Mouse (Mus musculus) embryonic facial prominence, embryonic 14.5 days (tissue): ENCODE results near the gene Oaf. TPM values are rescaled to one million over a fixed set of nuclear protein-coding genes. Genes with fewer than 3 reads are reported as not detected.
A peak's percentile ranks its signal among the peaks of the same experiment; 100 is the strongest.

Experiments used
- ATAC-seq: fragments of 200-750 bp; cut with Nextera tagmentation; 2 replicates; pipeline ENCODE4 v1.8.0; 2017; ENCODE audit warnings: low read depth, moderate number of reproducible peaks, moderate TSS enrichment
- DNase-seq: peaks from one replicate; pipeline ENCODE4 v3.0.0-alpha.2; 2015; ENCODE audit warnings: low spot score
- H3K27ac ChIP-seq: fragments of 300-500 bp; sonication (generic); replicated peaks from 2 replicates; pipeline ENCODE4 v1.5.1; 2014; ENCODE audit warnings: low read depth, mild to moderate bottlenecking, low read length, moderate library complexity
- H3K27me3 ChIP-seq: fragments of 300-500 bp; sonication (generic); replicated peaks from 2 replicates; pipeline ENCODE4 v1.6.1; 2014; ENCODE audit warnings: low read length; ENCODE audit not compliant: control insufficient read depth, insufficient read depth
- H3K36me3 ChIP-seq: fragments of 300-500 bp; sonication (generic); 2 replicates; pipeline ENCODE4 v1.6.1; 2014; ENCODE audit warnings: low read length, mixed read lengths; ENCODE audit not compliant: control insufficient read depth, insufficient read depth
- H3K4me1 ChIP-seq: fragments of 300-500 bp; sonication (generic); 2 replicates; pipeline ENCODE4 v1.6.1; 2014; ENCODE audit warnings: antibody characterized with exemption, low read length; ENCODE audit not compliant: control insufficient read depth, insufficient read depth
- H3K4me2 ChIP-seq: fragments of 300-500 bp; sonication (generic); 2 replicates; pipeline ENCODE4 v1.6.1; 2014; ENCODE audit warnings: low read depth, mild to moderate bottlenecking, low read length, moderate library complexity, mixed read lengths
- H3K4me3 ChIP-seq: fragments of 300-500 bp; sonication (generic); 2 replicates; pipeline ENCODE4 v1.5.1; 2014; ENCODE audit warnings: low read depth, mild to moderate bottlenecking, low read length
- H3K9ac ChIP-seq: fragments of 300-500 bp; sonication (generic); 2 replicates; pipeline ENCODE4 v1.6.1; 2014; ENCODE audit warnings: low read depth, mild to moderate bottlenecking, low read length, moderate library complexity, mixed read lengths
- H3K9me3 ChIP-seq: fragments of 300-500 bp; sonication (generic); 2 replicates; pipeline ENCODE4 v1.6.1; 2016; ENCODE audit warnings: low read length; ENCODE audit not compliant: control insufficient read depth
- WGBS: fragments of 180-500 bp; shearing (Covaris S2); extraction: QIAGEN DNeasy Blood & Tissue Kit; methylation state at CpG from one replicate; pipeline ENCODE4 v1.1.7; 2014; 5-methylcytosine and 5-hydroxymethylcytosine counted together
- polyA plus RNA-seq: library from polyadenylated mRNA; unstranded; fragments of >200 nt; fragmentation: Nextera tagmentation; extraction: Ambion mirVana; gene quantifications from 2 replicates; pipeline ENCODE4 v1.2.1, GENCODE M21; 2014

Oaf gene
- polyA plus RNA-seq: 118 and 123 TPM in 2 replicates

DNA sequence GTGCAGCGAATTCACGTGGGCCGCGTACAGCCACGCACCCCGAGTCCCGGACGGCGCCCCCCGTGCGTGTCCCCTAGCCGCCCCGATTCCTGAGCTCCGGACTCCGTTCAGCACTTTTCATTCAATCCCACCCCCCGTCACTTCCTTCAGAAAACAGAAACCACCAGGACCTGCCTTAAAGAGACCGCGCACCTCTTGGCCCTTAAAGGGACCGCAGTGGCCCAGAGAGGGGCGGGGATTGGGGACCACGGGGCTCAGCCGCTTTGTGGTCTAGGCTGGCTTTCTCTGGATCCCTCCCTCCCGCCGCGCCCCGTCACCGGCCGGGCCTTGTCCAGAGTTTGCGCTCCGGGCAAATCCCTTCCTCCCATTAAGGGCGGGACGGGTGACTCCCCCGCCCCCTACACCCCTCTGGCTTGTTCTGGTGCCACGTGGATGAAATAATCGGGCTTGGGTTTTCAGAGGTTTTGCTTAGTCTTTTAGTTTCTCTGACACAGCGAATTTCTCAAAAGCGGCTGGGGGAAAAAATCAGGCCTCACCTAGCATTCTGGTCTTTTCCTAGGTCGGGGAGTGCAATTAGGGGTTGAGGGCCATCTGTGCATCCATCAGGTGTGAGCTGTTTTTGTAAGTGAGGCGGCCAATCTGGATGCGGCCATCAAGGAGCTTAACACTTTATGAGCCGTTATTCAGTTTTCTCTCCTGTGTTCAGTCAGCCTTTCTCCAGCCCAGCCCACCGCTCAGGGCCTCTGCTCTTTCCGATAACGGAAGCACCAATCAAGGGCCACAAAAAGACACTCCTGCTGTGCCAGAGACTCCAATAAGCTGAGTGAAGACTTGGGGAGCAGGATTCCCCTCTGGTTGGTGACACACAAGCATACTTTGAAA lies at the start of gene Oaf:
Gene Oaf, minus strand, starts transcription at position 200 of the 882 bp plus-strand sequence.
- Histone ChIP-seq H3K9ac (peak within 1 kb of the TSS; percentile 92), H3K27ac (peak within 1 kb of the TSS; percentile 92), H3K9me3 (no peaks in the 10 kb centered on the region), H3K4me3 (peak within 1 kb of the TSS; percentile 96), H3K36me3 (peaks cover 16% of the 10 kb centered on the region; the same call in 1 of the 2 replicates), H3K4me2 (peak within 1 kb of the TSS; percentile 56), H3K27me3 (no peaks in the 10 kb centered on the region), H3K4me1 (peaks cover 30% of the 10 kb centered on the region)
- 2% methylated on average over 29 of the region's 44 CpGs for WGBS
- DNase-seq (peak; percentile 95), ATAC-seq (peak; percentile 94)

DNA sequence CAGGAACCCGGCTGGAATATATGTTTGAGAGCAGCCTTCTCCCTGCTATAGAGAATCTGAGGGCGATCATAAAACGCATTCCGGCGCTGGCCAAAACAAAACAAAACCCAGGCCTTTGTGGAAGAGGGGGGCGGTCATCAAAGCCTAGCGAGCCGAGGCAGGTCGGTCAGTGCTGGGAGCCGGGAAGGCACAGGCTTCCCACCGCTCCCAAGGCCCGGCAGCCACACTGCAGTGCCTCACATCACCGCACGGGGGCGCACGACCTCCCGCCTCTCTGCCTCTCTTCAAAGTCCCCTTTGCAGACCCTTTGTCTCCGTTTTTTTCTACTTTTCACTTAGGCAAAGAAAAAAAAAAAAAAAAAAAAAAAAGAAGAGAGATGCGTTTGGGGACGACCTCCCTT lies 47.2 kb upstream of the Oaf start:
- ATAC-seq: 0 out of 2 replicates have a peak, but pooled peaks have one; percentile 44
- Histone ChIP-seq H3K4me2 (peak overlapping the region; percentile 42), H3K27ac (no peak overlapping the region), H3K4me1 (no peaks in the 10 kb centered on the region), H3K36me3 (no peaks in the 10 kb centered on the region), H3K27me3 (no peaks in the 10 kb centered on the region), H3K4me3 (no peak overlapping the region), H3K9me3 (no peaks in the 10 kb centered on the region), H3K9ac (peak overlapping the region; percentile 54)
- WGBS: 2% methylated on average over 20 of the region's 20 CpGs
- DNase-seq: peak; percentile 47

DNA sequence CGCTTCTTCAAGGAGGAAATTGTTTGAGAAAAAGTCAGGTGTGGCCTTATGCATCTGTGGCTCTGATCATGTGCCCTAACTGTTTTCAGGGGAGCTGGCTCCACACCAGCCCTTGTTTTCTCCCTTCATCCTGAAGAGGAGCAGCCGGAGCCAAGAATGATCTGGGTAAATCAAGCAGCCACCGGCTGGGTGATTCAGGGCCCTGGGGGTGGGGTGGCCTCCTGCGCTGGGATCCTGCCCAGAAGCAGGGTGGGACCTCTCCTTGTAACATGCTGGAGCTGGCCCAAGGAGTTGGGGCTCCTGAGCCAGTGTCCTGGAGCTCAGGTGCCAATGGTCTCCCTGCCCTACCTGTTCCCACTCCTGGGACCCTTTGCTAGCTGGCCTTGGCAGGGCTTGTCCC lies 45.6 kb upstream of the Oaf start:
- 95% methylated on average over 4 of the region's 4 CpGs for WGBS
- Histone ChIP-seq H3K27me3 (no peaks in the 10 kb centered on the region), H3K4me1 (no peaks in the 10 kb centered on the region), H3K27ac (no peak overlapping the region), H3K9ac (no peak overlapping the region), H3K36me3 (no peaks in the 10 kb centered on the region), H3K4me3 (no peak overlapping the region), H3K4me2 (no peak overlapping the region), H3K9me3 (no peaks in the 10 kb centered on the region)
- no peak for DNase-seq
- no peak for ATAC-seq

DNA sequence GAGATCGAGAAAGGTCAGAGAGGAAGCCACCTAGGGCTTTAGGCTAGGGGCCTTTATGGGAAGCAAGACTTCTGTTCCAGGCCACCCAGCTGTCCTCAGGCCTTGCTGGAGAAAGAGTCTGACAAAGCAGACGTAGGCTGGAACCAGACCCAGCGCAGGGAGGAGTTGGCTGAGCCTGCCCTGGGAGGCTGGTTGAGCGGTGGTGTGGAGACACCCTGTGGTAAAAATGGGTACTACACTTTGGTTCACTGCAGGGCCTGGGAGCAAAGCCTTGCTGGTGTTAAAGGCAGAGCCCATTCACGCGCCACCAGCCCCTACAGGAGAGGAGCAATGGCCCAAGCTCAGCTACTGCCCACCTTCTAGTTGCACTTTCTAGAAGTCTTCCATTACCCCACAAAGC lies 44.6 kb upstream of the Oaf start:
- H3K27me3 ChIP-seq: no peaks in the 10 kb centered on the region
- DNase-seq (peak; percentile 91), ATAC-seq (peak; percentile 92)
- H3K4me3 ChIP-seq: no peak overlapping the region
- H3K4me2 ChIP-seq: no peak overlapping the region
- H3K9ac ChIP-seq: 0 out of 2 replicates have a peak overlapping the region, but pooled peaks have one; percentile 32
- no peaks in the 10 kb centered on the region for H3K9me3 ChIP-seq
- 5% methylated on average over 6 of the region's 6 CpGs for WGBS
- no peaks in the 10 kb centered on the region for H3K36me3 ChIP-seq
- H3K27ac ChIP-seq: no peak overlapping the region
- no peaks in the 10 kb centered on the region for H3K4me1 ChIP-seq

DNA sequence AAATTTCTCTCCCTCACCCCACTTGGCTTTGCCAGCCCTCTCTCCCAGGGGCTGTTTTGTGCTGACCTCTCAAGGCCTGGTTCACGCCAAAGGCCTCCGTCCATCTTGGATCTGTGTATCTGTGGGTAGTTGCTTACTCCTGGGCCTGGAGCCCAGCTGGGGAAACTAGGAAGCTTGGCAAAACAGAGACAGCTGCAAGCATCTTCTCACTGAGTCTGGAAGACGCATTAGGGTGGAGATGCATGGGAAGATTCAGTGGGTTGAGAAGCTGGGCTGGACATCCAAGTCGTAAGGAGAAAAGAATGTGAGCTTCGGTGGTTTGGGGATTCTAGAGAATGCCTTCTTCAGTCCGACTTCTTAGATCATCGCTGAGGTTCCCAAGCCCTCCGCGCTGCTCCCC lies 34.0 kb upstream of the Oaf start:
- peak; percentile 48 for DNase-seq
- peaks cover 27% of the 10 kb centered on the region for H3K27me3 ChIP-seq
- H3K4me2 ChIP-seq: no peak overlapping the region
- ATAC-seq: no peak
- H3K9me3 ChIP-seq: peaks cover 1% of the 10 kb centered on the region
- WGBS: 67% methylated on average over 9 of the region's 9 CpGs
- no peaks in the 10 kb centered on the region for H3K36me3 ChIP-seq
- peaks cover 9% of the 10 kb centered on the region for H3K4me1 ChIP-seq
- H3K9ac ChIP-seq: no peak overlapping the region
- no peak overlapping the region for H3K4me3 ChIP-seq
- H3K27ac ChIP-seq: no peak overlapping the region

DNA sequence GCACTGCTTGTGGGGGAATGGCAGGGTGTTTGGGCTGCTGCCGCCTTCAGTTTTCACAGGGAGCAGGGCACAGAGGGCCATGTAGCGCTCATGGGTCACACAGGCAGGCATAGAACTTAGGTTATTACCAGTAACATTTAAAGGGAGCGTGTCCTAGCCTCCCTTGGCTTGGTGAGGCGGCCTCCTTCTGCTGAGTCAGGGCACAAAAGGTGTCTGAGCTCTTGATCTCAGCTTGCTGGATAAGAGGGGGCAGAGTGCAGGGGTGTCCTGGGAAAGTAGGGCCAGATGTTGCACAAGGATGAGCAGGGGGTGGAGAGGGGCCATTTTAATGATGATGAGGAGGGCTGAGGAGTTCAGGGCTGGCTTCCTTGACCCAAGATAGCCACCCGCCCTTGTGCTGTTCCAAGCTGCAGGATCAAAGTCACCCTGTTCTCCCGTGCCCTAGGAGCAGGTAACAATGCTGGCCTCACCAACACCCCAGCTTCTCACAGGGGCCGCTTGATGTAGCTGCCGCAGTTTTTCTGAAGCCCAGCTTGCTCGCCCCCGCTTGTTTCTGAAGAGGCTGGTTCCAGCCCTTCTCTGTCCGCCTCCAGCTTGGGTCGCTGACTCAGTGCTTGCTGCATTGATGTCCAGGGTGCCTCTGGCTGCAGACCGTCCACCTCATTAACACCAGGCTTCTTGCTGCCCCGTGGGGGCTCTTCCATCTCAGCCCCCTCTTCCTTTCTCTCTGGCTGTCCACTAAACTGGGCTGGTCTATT lies 32.2 kb upstream of the Oaf start:
- no peak for ATAC-seq
- peaks cover 4% of the 10 kb centered on the region for H3K9me3 ChIP-seq
- DNase-seq: no peak

DNA sequence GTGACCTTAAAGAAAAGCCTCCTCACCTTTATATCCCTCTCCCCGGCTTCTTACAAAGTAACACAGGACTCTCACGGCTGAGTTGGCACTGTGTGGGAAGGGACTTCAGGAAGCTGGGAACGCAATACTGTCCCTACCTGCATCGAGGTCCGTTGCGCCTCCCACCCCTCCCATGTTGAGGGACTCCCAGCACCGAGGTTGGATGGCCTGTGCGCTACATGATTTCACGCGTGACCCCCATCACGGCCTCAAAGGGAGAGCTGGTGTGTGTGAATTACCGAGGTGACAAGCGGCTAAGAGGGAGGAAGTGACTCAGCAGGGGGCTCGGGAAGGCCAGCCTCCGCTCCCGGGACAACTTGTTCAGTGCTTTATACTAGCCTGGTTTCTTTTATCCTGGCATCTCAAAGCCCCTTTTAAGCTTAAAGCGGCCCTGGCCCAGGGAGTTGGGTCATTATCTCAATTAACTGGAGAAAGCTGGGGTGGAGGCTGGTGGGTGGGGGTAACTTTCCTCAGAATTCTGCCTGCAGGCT lies 31.1 kb upstream of the Oaf start:
- no peak for ATAC-seq
- Histone ChIP-seq H3K4me3 (peak overlapping the region; percentile 13; the same call in 1 of the 2 replicates), H3K27ac (no peak overlapping the region), H3K9ac (peak overlapping the region; percentile 53), H3K4me1 (peaks cover 9% of the 10 kb centered on the region), H3K36me3 (no peaks in the 10 kb centered on the region), H3K27me3 (peaks cover 27% of the 10 kb centered on the region), H3K9me3 (peaks cover 4% of the 10 kb centered on the region), H3K4me2 (peak overlapping the region; percentile 43)
- WGBS: 12% methylated on average over 17 of the region's 17 CpGs
- no peak for DNase-seq

More for the DNA sequence above, 32.2 kb upstream of the Oaf start:
- H3K4me1 ChIP-seq: peaks cover 9% of the 10 kb centered on the region
- H3K4me3 ChIP-seq: no peak overlapping the region
- H3K27me3 ChIP-seq: peaks cover 27% of the 10 kb centered on the region
- WGBS: 65% methylated on average over 14 of the region's 14 CpGs
- no peak overlapping the region for H3K4me2 ChIP-seq
- H3K27ac ChIP-seq: no peak overlapping the region
- no peaks in the 10 kb centered on the region for H3K36me3 ChIP-seq
- no peak overlapping the region for H3K9ac ChIP-seq

DNA sequence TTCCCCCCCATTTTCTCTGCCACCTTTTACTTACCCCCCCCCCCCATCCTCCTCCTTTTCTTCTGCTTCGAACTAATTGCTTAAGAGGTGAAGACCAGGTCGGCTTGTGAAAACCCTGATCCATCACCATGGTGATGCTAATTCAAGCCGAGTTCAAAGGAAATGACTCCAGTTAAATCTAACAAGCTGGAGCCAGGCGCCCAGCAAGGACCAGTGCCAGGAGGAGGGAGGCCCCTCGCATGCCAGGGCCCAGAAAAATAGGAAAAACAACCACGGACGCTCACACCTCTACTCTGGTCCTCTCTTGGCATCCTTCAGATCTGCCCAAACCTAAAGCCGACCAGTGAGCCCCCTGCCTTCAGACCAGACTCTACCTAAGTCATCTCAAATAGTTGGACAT lies 29.5 kb upstream of the Oaf start:
- no peak overlapping the region for H3K4me2 ChIP-seq
- no peak for ATAC-seq
- no peaks in the 10 kb centered on the region for H3K36me3 ChIP-seq
- DNase-seq: no peak
- H3K4me1 ChIP-seq: peaks cover 20% of the 10 kb centered on the region
- 17% methylated on average over 8 of the region's 8 CpGs for WGBS
- H3K9ac ChIP-seq: no peak overlapping the region
- peaks cover 4% of the 10 kb centered on the region for H3K9me3 ChIP-seq
- H3K27ac ChIP-seq: no peak overlapping the region
- H3K27me3 ChIP-seq: peaks cover 27% of the 10 kb centered on the region
- no peak overlapping the region for H3K4me3 ChIP-seq
